Mouse (Mus musculus) lung, postnatal 14 days (tissue): Measurements from ENCODE around the gene Lsm4.
A peak's percentile ranks its signal among the peaks of the same experiment; 100 is the strongest.

Experiments
- DNase-seq: peaks from one replicate; pipeline ENCODE4 v3.0.0; 2021

Lsm4 gene

DNA sequence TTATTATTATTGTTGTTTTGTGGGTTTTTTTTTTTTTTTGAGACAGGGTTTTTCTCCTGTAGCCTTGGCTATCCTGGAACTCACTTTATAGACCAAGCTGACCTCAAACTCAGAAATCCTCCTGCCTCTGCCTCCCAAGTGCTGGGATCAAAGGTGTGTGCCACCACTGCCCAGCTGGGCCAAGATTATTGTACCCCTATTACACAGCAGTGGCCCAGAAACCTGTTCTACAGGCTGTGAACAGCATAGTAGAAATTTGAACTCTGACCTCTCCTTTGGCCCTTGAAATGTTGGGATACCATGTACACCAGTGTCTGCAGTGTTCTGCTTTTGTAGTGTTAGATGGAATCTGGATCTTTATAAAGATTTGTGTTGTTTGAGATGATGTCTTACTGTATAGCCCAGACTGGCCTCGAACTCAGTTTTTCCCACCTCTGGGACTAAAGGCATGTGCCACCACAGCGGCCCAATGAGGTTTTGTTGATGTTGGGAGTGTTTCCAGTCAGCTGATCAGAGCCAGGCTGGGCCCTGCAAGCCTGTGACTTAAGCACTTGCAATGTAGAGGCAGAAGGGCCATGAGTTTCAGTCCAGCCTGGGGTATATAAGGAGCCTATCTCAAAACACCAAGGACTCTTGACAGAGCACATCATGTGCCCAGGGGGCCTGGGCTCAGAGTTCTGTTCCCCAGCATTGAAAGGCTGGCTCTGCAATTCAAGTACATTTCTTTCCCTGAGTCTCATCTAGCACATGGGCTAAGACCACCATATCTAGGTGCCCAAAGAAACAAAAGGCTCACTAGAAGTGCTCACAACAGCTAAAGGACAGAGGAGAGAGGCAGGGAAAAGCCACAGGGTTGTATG, 29.2 kb downstream of the Lsm4 start:
- DNase-seq = no peak

- peak; percentile 73 for DNase-seq
These were observed 29.8 kb downstream of the Lsm4 start for GRCm38 (mm10) chr8:70702842-70703182.

DNA sequence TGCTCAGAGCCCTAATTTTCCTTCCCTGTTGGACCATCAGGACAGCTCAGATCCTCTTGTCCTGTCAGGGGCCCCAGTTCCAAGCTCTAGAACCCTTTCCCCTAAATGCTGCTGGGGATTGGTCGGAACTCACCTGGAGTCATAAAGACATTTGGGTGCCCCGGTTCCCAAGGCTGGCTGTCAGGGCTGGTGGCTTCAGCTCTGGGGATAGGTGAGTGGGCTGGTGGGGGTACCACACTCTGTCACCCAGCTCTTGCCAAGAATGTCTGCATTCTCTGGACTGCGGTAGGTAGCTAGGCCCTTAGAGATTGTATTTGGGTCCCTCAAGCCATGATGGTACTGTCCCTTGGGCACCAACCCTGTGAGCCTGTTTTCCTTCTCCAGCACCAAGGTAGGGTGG, 30.2 kb downstream of the Lsm4 start, which contains the start of gene Iqcn:
Gene Iqcn, plus strand, starts transcription at position 171 of the 400 bp plus-strand sequence.
- no peak for DNase-seq

DNA sequence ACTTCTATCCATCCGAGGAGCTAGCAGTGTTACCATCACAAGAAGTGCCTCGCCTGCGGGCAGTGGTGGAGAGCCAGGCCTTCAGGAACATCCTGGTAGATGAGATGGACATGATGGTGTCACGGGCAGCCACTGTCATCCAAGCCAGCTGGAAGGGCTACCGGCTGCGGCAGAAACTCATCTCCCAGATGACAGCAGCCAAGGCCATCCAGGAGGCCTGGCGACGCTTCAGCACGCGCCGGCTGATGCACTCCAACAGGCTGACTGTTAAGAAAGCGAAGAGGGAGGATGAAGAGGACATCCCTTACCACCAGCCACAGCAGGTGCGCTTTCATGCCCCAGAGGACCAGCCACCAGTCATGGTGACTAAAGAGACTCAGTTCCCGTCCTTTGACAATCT, 35.2 kb downstream of the Lsm4 start:
- DNase-seq = no peak

GRCm38 (mm10) chr8:70709794-70710193, 36.7 kb downstream of the Lsm4 start:
- no peak for DNase-seq

GRCm38 (mm10) chr8:70710296-70710695, 37.2 kb downstream of the Lsm4 start:
- DNase-seq = no peak

GRCm38 (mm10) chr8:70711041-70711440, 38.0 kb downstream of the Lsm4 start:
- no peak for DNase-seq

DNA sequence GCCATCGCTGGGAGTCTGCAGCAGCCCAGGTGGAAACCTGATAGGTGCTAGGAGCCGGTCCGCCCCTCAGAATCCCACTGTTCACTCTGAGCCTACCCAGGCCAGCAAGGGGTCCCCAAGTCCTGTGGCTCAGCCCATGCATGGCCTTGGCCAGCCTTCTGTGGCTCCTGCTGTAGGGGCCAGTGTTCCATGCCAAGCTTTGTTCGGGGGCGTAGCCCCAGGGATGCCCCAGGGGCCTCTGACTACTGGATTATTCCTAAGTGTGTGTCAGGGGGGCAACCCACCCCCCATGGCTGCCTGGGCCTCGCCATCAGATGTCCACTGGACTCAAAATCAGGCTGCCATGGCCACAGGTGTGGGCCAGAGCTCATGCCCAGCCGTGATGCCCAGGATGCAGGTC, 40.9 kb downstream of the Lsm4 start:
- DNase-seq = no peak

DNA sequence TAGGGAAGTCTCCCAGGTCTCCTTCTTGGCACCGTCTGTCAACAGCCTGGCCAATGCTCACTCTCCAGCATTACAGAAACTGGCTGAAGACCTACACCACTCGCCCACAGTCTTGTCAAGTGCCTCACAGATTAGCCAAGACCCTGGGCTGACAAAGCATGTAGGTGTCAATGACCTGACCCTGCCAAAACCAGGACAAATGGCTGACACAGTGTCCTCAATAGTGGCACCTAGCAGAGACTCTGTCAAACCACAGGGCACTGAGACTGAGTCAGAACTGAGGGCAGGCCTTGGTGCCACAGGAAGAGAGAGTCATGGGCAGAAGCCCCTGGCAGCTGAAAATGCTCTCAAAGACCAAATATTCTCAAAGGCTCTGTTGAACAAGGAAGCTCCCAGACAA, 42.0 kb downstream of the Lsm4 start:
- DNase-seq = no peak

DNA sequence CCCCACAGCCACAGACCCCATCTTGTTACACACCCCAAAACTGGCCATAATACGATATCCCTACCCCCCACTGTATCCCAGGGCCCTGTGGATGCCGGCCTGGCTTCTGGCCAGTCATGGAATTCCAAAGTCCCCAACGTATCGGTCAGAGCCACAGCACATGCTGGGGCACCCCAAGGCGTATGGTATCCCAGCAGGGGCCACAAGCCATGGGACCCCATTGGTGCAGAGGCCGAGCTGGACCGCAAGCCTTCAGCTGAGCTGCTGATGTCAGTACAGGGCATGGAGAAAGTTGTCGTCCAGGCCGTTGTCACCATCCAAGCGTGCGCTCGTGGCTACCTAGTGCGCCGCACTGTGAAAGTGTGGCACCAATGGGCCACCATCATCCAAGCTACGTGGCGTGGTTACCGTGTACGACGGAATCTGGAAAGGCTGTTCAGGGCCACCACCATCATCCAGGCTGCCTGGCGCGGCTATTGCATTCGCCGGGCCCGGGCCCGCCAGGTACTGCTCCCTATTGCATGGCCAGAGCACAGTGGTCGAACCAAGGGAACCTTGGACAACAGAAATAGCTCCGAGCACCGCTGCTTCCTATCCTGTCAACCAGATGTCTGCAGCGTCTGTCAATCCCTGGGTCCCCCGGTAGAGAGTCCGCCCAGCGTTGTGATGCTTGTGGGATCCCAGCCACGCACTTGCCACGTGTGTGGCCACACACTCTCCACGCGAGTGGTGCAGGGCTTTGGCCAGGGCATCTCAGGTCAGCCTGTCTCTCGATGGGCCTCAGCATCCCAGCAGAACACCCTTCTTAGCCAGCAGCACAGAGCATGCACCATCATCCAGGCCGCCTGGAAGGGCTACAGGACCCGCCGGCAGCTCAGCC, 43.7 kb downstream of the Lsm4 start:
- DNase-seq = no peak

DNA sequence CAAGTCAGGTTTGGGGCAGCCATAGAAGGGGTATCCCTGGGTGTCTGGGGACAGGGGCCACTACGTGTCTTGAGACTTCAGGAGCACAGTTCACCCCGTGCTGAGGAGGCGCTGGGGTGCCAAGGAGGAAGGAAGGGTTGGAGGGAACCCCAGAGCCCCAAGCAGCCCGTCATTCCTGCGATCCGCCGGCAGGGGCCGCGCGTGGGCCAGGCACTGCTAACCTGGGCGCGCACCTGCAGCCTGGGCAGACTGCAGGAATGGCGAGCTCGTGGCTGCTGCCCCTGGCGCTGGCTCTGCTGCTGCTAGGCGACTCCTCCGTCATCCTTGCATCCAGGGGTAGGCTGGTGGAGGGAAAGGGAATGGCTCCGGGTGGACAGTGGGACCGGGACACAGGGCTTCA, 45.2 kb downstream of the Lsm4 start, which contains the start of gene Gm3336:
Gene Gm3336, plus strand, starts transcription at position 247 of the 400 bp plus-strand sequence.
- DNase-seq = peak; percentile 76

DNA sequence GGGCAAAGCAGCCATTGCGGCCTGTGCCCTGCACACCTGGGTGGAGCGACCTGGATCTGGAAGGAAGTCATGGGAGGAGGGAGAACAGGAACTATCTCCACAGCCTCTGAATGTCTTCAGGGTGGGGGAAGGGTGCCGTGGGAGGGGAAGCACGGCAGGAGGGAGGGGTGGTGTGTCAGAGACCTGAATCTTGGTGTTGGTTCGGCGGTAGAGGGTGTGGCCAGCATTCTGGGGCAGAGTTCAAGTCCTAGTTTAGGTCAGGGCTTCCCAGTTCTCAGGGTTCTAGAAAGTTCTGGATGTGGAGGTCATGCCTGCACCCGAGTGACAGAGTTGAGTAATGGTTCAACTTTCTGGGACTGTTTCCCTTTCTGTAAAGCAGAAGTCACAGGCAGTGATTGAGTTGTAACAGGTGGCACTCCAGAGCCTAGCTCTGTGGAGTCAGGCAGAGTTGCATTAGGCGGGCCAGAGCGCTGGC, 46.8 kb downstream of the Lsm4 start:
- DNase-seq = no peak

GRCm38 (mm10) chr8:70720739-70721138, 47.7 kb downstream of the Lsm4 start:
- peak; percentile 87 for DNase-seq

- no peak for DNase-seq
These were observed 48.6 kb downstream of the Lsm4 start for GRCm38 (mm10) chr8:70721601-70722000.

- DNase-seq = peak; percentile 67
These were observed 50.6 kb downstream of the Lsm4 start, which contains the start of gene Pde4c for GRCm38 (mm10) chr8:70723486-70724210. TSS of gene Pde4c (plus strand) at chr8:70723720.

DNA sequence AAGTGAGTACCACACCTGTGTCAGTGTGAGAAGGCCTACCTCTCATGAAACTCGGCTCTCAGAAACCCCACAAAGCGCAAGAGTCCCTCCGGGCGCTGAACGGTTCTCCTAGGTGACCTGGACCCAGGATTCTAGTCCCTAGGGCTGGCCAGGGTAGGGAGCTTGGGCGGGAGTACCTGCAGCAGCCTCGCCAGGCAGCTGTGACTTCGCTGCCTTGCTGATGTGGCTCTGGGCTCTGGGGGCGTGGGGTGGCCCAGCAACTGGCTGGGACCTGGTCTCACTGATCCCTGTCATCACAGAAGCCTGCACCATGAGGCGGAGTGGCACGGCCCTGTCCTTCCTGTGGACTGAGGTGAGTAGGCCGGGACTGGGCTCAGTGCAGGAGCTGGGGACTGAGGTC, 51.2 kb downstream of the Lsm4 start:
- no peak for DNase-seq

GRCm38 (mm10) chr8:70725792-70726447, 52.9 kb downstream of the Lsm4 start:
- peak; percentile 67 for DNase-seq

- DNase-seq = no peak
These were observed 53.7 kb downstream of the Lsm4 start for GRCm38 (mm10) chr8:70726721-70727120.
